Mouse (Mus musculus) cortical plate, adult 2 months (tissue): Measurements from ENCODE around the gene Gphn. TPM values are rescaled to one million over a fixed set of nuclear protein-coding genes. Genes with fewer than 3 reads are reported as not detected.

ENCODE experiments used
- H3K27ac ChIP-seq: fragments of 200-500 bp; 2 replicates; pipeline ENCODE4 v1.5.1; 2012; ENCODE audit warnings: low read length, control low read depth, inconsistent platforms; ENCODE audit not compliant: insufficient read depth
- H3K4me1 ChIP-seq: fragments of 200-500 bp; 2 replicates; pipeline ENCODE4 v1.6.1; 2011; ENCODE audit warnings: low read length; ENCODE audit not compliant: control insufficient read depth, insufficient read depth
- H3K4me3 ChIP-seq: fragments of 200-500 bp; 2 replicates; pipeline ENCODE4 v1.5.1; 2011; ENCODE audit warnings: mild to moderate bottlenecking, low read length, control low read depth; ENCODE audit not compliant: insufficient read depth
- CTCF ChIP-seq: fragments of 200-500 bp; IDR thresholded peaks from 2 replicates; pipeline ENCODE4 v1.5.1; 2011; ENCODE audit warnings: mild to moderate bottlenecking, control low read depth, low read length; ENCODE audit not compliant: insufficient read depth; ENCODE audit errors: extremely low read depth
- POLR2A ChIP-seq: fragments of 200-500 bp; IDR thresholded peaks from 2 replicates; pipeline ENCODE4 v1.6.1; 2011; ENCODE audit warnings: mild to moderate bottlenecking, low read length, control low read depth; ENCODE audit not compliant: insufficient read depth; ENCODE audit errors: extremely low read depth
- polyA plus RNA-seq: library from polyadenylated mRNA; depleted of rRNA; stranded (reverse); fragments of >200 nt; gene quantifications from 2 replicates; pipeline ENCODE4 v1.2.3, GENCODE M21; 2012; rRNA removed

The Gphn gene
- polyA plus RNA-seq, 1 experiment, result 64.1 TPM

DNA sequence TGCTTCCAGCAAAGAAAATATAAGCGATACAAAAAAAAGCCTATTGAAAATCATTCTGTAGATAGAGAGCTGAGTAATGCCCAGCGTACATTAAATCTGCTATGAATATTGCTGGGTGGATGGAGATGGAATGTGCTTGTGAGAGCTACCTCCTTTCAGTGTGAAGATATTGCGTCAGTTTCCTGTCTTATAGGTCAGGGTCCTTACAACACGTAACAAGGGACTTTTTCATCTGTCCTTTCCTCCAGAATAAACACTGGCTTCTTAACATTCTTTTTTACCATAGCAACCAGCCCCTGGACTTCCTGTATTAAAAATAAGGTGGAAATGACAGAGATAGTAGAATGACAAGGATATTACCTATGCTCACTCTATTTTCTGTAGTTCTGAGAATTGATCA lies 456.1 kb downstream of the Gphn start:
- no peak overlapping the region for H3K4me3 ChIP-seq
- TF ChIP-seq CTCF, result no peak
- TF ChIP-seq POLR2A, result no peak
- H3K4me1 ChIP-seq, result no peaks in the 10 kb centered on the region; the same call in 1 of the 2 replicates
- H3K27ac ChIP-seq, result no peak overlapping the region

DNA sequence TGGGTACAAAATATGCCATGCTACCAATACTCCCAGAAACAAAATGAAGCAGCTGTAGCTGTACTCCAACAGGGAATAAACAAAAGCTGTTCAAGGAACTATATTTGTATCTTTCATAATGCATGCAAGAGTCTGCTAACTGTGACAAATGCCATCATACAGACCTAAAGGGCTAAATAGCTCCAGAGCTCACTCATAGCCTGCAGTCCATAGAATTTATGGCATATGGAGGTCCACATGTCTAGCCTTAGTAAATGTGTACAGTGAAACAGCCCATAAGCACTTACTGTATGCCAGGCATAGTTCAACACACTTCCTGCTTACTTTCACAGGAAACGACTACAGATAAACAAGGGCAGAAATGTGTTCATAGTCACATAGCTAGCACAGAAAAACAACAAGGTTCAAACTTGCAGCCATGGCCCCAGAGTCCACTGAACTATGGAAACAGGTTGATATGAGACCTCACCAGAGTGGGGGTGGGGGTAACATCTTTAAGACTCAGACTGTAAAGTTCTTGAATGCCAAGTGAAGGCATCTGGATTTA lies 459.6 kb downstream of the Gphn start:
- Histone ChIP-seq H3K27ac (no peak overlapping the region), H3K4me3 (no peak overlapping the region)
- TF ChIP-seq CTCF (no peak), POLR2A (no peak)

DNA sequence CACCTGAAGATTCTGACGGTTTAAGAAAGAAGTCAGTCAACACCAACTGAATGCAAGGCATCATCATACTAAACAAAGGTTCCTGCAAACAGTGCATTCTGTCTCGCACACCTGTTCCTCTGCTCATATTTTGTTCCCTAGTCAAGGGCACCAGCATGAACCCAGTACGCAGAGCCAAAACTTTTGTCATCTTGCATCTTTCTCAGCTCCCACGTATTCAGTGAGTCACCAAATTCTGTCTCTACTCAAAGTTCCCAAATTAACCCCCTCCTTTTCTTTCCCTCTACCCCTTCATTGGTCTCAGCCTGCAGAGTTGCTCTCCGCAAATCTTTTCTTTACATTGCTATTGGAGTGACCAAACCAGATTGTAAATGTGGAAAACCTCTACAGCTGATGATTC lies 462.7 kb downstream of the Gphn start:
- Histone ChIP-seq H3K4me1 (peaks cover 5% of the 10 kb centered on the region; the same call in 1 of the 2 replicates), H3K27ac (no peak overlapping the region), H3K4me3 (no peak overlapping the region)
- TF ChIP-seq CTCF (no peak), POLR2A (no peak)

More for the DNA sequence above, 459.6 kb downstream of the Gphn start:
- peaks cover 5% of the 10 kb centered on the region; the same call in 1 of the 2 replicates for H3K4me1 ChIP-seq

DNA sequence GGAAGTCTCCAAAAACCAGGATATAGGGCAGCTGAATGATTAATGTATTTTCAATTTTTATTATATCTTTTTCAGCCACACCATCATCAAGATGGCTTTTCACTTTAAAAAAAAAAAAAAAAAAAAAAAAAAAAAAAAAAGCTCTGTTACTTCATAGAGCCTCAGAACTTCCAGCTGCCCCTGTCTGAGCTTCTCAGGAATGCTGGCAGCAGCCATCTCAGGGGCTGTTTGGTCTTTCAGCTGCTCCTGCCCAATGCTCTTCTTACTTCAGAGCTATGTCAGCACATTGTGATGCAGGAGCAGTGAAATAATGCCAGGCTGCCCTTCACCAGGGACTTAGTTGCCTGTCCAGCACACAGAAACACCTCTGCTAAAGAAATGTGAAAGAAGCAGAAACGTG lies 465.1 kb downstream of the Gphn start, which contains the start of gene Fam71d:
TSS of gene Fam71d (plus strand) at position 211 of the 400 bp plus-strand sequence.
- H3K4me3 ChIP-seq, result no peak within 1 kb of the TSS
- no peak within 1 kb of the TSS for H3K27ac ChIP-seq
- peaks cover 5% of the 10 kb centered on the region; the same call in 1 of the 2 replicates for H3K4me1 ChIP-seq
- TF ChIP-seq CTCF (no peak), POLR2A (no peak)

DNA sequence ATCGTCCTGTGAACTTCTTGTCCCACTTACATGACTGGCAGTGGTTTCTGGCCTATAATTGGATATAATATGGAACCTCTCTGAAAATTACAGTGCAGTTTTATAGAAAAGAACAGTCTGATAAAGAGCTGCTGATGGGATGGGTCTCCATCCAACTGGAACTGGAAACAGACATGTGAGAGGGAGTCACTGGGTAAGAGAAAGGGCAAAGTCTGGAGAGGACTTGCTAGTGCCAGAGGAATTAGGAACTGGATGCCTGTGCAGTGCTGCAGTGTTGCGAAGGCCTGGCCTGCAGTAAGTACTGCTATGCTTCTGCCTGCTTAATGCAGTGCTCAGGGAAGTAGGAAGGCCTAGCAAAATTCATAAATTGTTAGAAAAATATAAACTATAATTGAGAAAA lies 467.1 kb downstream of the Gphn start:
- H3K27ac ChIP-seq, result no peak overlapping the region
- TF ChIP-seq CTCF (no peak), POLR2A (no peak)
- no peak overlapping the region for H3K4me3 ChIP-seq
- peaks cover 5% of the 10 kb centered on the region; the same call in 1 of the 2 replicates for H3K4me1 ChIP-seq

DNA sequence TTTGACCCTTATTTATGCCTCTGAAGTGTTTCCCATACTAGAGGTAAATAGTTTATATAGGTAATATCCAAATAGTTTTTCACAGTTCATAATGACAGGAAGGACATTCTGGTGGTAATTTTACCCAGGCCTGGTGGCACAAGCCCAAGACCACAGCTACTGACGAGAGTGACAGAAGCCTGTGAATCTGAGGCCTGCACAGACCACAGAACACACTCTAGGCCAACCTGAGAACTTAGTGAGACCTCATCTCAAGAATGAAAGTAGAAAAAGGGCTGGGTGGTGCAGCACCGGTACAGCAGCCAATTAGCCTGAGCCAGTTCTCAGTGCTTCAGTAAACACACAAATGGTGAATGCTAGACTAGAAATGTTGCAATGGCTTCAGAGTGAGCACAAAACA lies 491.6 kb downstream of the Gphn start:
- H3K4me1 ChIP-seq, result no peaks in the 10 kb centered on the region
- no peak overlapping the region for H3K4me3 ChIP-seq
- TF ChIP-seq CTCF, result no peak
- no peak for TF ChIP-seq POLR2A

DNA sequence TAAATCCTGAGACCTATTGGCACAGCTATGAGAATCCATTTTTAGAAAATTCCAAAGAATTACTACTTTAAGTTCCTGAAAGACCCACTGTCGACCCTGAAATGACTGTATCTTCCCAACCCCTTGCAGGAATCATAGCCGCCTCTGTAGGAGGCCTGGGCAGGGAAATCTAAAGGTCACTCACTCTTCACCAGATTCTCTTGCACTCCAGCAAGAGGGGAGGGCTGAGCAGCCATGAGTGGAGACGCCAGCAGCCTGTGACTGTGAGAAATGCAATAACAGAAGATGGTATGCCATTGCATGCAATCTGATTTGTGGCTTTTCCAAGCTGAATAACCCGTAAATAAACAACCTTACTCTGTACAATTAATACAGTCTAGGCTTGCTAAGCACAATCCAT lies 501.5 kb downstream of the Gphn start:
- no peaks in the 10 kb centered on the region for H3K4me1 ChIP-seq
- no peak for TF ChIP-seq POLR2A
- TF ChIP-seq CTCF, result no peak
- H3K27ac ChIP-seq, result no peak overlapping the region
- H3K4me3 ChIP-seq, result no peak overlapping the region

More for the DNA sequence above, 491.6 kb downstream of the Gphn start:
- no peak overlapping the region for H3K27ac ChIP-seq

Other genes with a start within 250 kb of the Gphn start
- not detected in 2 replicates for gene Gm6657, start 32.1 kb upstream of the Gphn start, polyA plus RNA-seq